In genomic region chr9:61702280-61702966, GRCm38 (mm10) we compare ENCODE assay signal across 10 mouse cellular contexts.
DNase-seq lines count a peak whose midpoint lies in the region; ATAC-seq and TF ChIP-seq lines count a peak whose summit lies in the region.
"Had no signal": no experiment of that assay in that cellular context is flagged by ENCODE, and none has a peak within 500 bp of the region (broad histone marks: within the 10 kb centered on the region; RNA-seq: fewer than 3 reads in every experiment).

No protein-coding gene starts in this region.

- no peak overlapping the region for H3K9ac ChIP-seq in liver, embryonic 11.5 days (ENCODE audit: low read depth, low read length)
- no peak overlapping the region for H3K9ac ChIP-seq in midbrain, embryonic 11.5 days (ENCODE audit: low read length)
- no peak overlapping the region for H3K9ac ChIP-seq in forebrain, embryonic 13.5 days
- H3K9ac ChIP-seq: hindbrain, embryonic 15.5 days had no signal

- intact Hi-C loops in gastrocnemius, adult 2 months (cut with DNase I) = no loop called here

- peaks cover 20% of the 10 kb centered on the region for H3K27me3 ChIP-seq in liver, embryonic 11.5 days (replicated peaks; ENCODE audit: control insufficient read depth, insufficient read depth, low read length)
- peaks cover 2% of the 10 kb centered on the region; the same call in 1 of the 2 replicates for H3K27me3 ChIP-seq in midbrain, embryonic 11.5 days (ENCODE audit: control insufficient read depth, insufficient read depth, low read length)
- peaks cover 26% of the 10 kb centered on the region for H3K27me3 ChIP-seq in forebrain, embryonic 13.5 days

- H3K9me3 ChIP-seq in liver, embryonic 11.5 days (ENCODE audit: control insufficient read depth, low read length) = no peaks in the 10 kb centered on the region
- no peaks in the 10 kb centered on the region for H3K9me3 ChIP-seq in midbrain, embryonic 11.5 days (ENCODE audit: control insufficient read depth, low read length)
- H3K9me3 ChIP-seq in forebrain, embryonic 13.5 days (replicated peaks) = no peaks in the 10 kb centered on the region
- H3K9me3 ChIP-seq: G1E; hindbrain, embryonic 15.5 days had no signal

- no peak overlapping the region for H3K4me3 ChIP-seq in gastrocnemius, adult 2 months
- no peak overlapping the region for H3K4me3 ChIP-seq in liver, embryonic 11.5 days (ENCODE audit: low read depth, low read length)
- H3K4me3 ChIP-seq in midbrain, embryonic 11.5 days (ENCODE audit: low read depth, low read length) = no peak overlapping the region
- no peak overlapping the region for H3K4me3 ChIP-seq in forebrain, embryonic 13.5 days
- H3K4me3 ChIP-seq: hindbrain, embryonic 15.5 days had no signal

- peaks cover 5% of the 10 kb centered on the region; the same call in 1 of the 2 replicates for H3K4me1 ChIP-seq in liver, embryonic 11.5 days (replicated peaks; ENCODE audit: control insufficient read depth, insufficient read depth, low read length)
- no peaks in the 10 kb centered on the region; the same call in 1 of the 2 replicates for H3K4me1 ChIP-seq in midbrain, embryonic 11.5 days (ENCODE audit: control insufficient read depth, insufficient read depth, low read length)
- H3K4me1 ChIP-seq in forebrain, embryonic 13.5 days = peaks cover 46% of the 10 kb centered on the region

- no peak for TF ChIP-seq CTCF in gastrocnemius, adult 2 months (IDR thresholded peaks at IDR 0.05)

- WGBS in liver, embryonic 11.5 days = 36% methylated on average over 22 of the region's 22 CpGs
- WGBS in midbrain, embryonic 11.5 days = 85% methylated on average over 22 of the region's 22 CpGs
- 66% methylated on average over 22 of the region's 22 CpGs for WGBS in forebrain, embryonic 13.5 days

- H3K27ac ChIP-seq in gastrocnemius, adult 2 months = no peak overlapping the region
- H3K27ac ChIP-seq in liver, embryonic 11.5 days (ENCODE audit: low read depth, low read length) = no peak overlapping the region
- H3K27ac ChIP-seq in midbrain, embryonic 11.5 days (ENCODE audit: low read depth, low read length) = no peak overlapping the region
- no peak overlapping the region for H3K27ac ChIP-seq in forebrain, embryonic 13.5 days
- H3K27ac ChIP-seq: hindbrain, embryonic 15.5 days had no signal

- ATAC-seq in liver, embryonic 11.5 days (replicated peaks; ENCODE audit: low FRiP score) = no peak
- no peak for ATAC-seq in midbrain, embryonic 11.5 days (ENCODE audit: low FRiP score)
- ATAC-seq in forebrain, embryonic 13.5 days = no peak

- H3K36me3 ChIP-seq in liver, embryonic 11.5 days (ENCODE audit: control insufficient read depth, insufficient read depth, low read length) = no peaks in the 10 kb centered on the region
- H3K36me3 ChIP-seq in midbrain, embryonic 11.5 days (ENCODE audit: control insufficient read depth, insufficient read depth, low read length) = no peaks in the 10 kb centered on the region
- H3K36me3 ChIP-seq in forebrain, embryonic 13.5 days (ENCODE audit: poor library complexity, severe bottlenecking) = no peaks in the 10 kb centered on the region
- H3K36me3 ChIP-seq: G1E; hindbrain, embryonic 15.5 days had no signal

- H3K4me2 ChIP-seq in liver, embryonic 11.5 days = peak overlapping the region; percentile 33
- H3K4me2 ChIP-seq in midbrain, embryonic 11.5 days = no peak overlapping the region
- no peak overlapping the region for H3K4me2 ChIP-seq in forebrain, embryonic 13.5 days
- H3K4me2 ChIP-seq: hindbrain, embryonic 15.5 days had no signal

- DNase-seq in gastrocnemius, adult 2 months = peak; percentile 41
- DNase-seq in gastrocnemius, postnatal 4 days (ENCODE audit: low spot score in 2 of 2) = no peak
- DNase-seq in T-cell, adult 2 months (ENCODE audit: low spot score) = peak; percentile 82
- DNase-seq in liver, embryonic 11.5 days (ENCODE audit: low spot score) = no peak
- peak; percentile 53 for DNase-seq in spleen, adult 12 weeks (ENCODE audit: low spot score)
- no peak for DNase-seq in midbrain, embryonic 11.5 days (ENCODE audit: low spot score, missing footprints)
- DNase-seq in kidney, postnatal 4 days = no peak

Comparison
In these comparisons a context has a peak if more than half of its experiments do, and no peak if none do; other contexts are left out.
1. DNase-seq: peak in gastrocnemius, adult 2 months (single experiment), T-cell, adult 2 months (single experiment) and spleen, adult 12 weeks (single experiment); none in gastrocnemius, postnatal 4 days (0 of 2), liver, embryonic 11.5 days (single experiment), midbrain, embryonic 11.5 days (single experiment) and kidney, postnatal 4 days (0 of 2).